Mouse (Mus musculus) megakaryocyte, adult 5-6 weeks (primary cell): ENCODE results near the gene Tmem158. TPM values are rescaled to one million over a fixed set of nuclear protein-coding genes. Genes with fewer than 3 reads are reported as not detected.
A peak's percentile ranks its signal among the peaks of the same experiment; 100 is the strongest.

ENCODE experiments used
- ATAC-seq: 2 replicates; pipeline ENCODE4 v1.8.0; 2016; ENCODE audit warnings: mild to moderate bottlenecking, inconsistent platforms; ENCODE audit not compliant: poor library complexity, severe bottlenecking
- total RNA-seq, 2 experiments: library from RNA; stranded (forward) in 1 of 2; stranded (reverse) in 1 of 2; fragments of 153-499, 151-499 nt in 1 of 2; fragments of 221-1000, 200-1000 nt in 1 of 2; gene quantifications; 2 replicates each; pipeline versions ENCODE4 v1.2.3 to v1.2.4; 2015 to 2017

Tmem158 gene
- 0.22 TPM in 1 of 2 replicates, not detected in the other for total RNA-seq (2015)
- not detected in 2 replicates for total RNA-seq (2017)

DNA sequence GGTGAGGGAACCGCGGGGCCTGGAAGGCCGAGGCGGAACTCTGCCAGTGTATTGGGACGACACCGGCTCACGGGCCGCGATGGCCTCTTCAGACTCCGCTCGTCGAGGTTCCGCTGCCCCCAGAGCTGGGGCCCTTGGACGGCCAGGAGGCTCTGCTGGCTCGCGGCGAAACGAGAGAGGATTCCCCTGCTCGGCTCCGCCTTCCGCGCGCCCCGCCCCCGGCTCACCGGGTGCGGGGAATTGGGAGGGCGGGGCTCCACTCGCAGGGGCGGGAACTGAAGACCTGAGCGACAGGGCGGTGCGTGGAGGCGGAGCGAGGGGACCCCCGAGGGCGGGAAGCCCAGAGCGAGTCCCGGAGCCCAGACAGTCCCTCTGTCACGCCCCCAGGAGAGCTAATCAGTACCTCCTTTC, at the start of gene Tmem158:
Gene Tmem158, minus strand, starts transcription at position 154 of the 411 bp plus-strand sequence.
- ATAC-seq: peak; percentile 85

DNA sequence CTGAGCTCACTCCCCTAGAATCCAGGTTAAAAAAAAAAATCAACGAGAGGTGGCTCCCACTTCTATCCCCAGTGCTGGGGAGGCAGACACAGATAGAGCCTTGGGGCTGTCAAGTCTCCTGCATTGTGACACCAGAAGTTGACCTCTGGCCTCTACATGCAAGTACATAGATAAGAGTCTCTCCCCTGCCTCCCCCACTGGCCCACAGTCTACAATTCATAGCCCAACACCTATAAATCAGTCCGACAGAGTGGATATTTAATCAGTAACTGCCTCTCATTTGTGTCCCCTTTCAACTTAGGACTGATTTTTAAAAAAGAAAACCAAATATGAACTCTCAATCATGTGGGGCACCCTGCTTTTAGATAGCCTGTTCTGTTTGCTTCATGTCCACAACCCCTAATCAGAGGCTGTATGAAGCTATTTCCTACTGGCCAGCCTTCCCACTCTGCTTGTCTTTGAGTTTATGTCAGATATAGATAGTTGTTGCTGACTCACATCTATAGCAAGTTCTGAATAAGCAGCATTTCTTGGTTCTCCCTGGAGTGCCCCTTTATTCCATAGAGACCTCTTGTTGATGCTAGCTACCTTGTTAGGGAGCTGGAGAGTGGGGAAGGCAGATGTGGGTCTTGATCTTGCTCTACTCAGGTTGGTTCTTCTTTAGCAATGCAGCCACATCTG, 49.3 kb upstream of the Tmem158 start:
- ATAC-seq: no peak

DNA sequence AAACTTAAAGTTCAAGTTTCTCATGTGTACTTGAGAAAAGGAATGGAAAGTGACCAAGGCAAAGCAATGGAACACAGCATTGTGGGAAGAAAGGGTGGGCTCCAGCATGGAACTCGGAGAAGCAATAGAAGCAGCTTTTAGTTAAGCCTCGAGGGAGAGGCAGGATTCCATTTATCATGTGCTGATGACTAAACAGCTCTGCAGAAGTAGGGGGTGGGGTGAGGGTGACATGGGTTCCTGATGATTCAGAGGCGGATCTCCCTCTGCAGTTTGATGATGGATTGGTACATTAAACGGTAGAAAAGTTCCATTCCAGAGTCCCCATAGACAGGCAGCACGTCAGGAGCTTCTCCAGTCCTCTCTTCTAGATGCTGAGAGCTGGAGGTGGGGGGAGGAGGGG, 48.5 kb upstream of the Tmem158 start:
- no peak for ATAC-seq

DNA sequence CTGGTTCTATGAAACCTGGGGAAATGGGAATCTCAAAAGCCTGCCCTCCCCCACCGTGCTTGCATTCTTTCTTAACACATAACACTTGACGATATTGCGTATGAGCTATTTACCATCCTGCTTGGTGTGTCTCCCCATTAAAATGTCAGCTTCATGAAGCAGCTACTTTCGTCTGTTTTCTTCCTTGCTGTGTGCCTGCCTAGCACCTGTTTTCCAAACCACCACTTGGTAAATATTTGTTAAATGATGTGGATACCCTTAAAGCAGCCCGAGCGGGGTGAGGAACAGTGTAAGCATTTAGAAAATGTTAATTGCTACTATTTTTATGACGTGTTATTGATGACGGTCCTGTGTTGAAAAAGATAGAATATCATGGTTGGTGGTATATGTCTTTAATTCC, 44.4 kb upstream of the Tmem158 start:
- no peak for ATAC-seq

DNA sequence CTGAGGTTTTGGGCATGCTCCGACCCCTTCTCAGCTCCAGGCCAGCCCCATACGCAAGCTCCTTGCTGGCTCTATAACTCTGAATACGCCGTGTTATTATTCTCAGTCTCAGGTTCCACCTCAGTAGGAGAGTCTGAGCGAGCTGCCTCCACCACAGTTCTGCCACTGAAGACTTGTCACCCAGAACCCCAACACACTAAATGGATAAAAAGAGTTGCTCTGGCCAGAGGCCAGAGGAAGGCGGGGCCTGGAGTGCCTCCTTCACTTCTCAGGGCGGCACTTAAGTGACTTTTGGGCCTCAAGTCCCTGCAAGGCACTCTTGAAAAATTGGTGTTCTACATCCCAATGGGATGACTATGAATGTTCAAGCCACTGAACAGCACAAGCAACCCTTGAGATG, 43.4 kb upstream of the Tmem158 start:
- ATAC-seq: no peak

DNA sequence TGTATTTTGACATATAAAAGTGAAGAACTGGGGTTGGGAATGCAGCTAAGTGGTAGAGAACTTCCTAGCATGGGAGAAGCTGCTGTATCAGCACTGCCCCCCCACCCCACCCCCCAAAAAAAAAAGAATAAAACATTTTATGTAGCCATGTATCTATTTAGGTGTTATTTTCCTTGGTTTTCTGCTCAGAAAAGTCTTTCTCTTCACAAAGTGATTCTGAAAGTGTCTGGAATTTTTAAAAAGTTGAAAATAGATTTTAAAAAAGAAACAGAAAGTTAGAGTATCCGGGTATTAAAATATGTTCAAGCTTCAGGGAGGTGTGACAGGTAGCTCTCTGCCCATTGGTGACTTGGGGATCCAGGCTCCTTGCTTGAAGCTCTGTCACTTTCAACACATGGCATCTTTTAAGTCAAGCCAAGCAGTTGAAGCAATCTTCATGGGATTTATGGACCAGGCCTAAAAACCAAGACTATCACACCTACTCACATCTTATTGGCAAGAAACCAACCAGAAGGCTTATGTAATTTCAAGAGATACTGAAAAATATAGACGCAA, 42.3 kb upstream of the Tmem158 start:
- no peak for ATAC-seq

DNA sequence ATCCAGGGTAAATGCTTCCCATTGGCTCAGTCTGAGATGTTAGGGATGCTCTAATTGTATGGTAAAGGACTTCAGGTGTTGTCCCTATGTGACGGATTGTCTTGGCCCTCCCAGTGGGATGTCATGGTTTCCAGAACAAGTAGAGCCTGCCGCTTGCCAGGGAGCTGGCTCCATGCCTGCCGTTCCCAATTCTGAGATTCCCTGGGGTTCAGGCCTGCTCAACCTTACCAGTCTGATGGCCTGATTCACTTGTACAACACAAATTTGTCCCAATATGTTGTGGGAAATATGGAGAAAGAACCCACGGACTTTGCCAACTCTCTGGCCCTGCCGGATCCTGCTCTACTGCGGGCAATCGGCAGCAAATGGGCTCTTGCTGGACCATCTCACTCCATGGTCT, 37.3 kb upstream of the Tmem158 start:
- no peak for ATAC-seq

DNA sequence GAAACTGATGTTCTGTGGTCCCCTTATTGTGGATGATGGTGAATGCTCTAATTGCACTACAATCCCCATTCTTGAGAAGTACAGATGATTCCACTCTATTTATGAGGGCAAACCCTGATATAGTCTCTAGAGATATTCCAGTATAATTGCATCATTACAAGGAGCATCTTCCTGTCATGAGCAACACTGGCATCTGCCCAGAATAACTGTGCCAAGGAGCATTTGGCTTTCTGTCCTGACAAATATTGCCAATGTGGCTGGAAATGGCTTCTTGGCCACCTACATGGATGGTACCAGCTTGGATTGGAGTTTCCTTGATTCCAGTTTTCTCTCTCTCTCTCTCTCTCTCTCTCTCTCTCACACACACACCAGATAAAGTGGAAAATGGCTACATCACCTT, 35.7 kb upstream of the Tmem158 start:
- ATAC-seq: no peak

DNA sequence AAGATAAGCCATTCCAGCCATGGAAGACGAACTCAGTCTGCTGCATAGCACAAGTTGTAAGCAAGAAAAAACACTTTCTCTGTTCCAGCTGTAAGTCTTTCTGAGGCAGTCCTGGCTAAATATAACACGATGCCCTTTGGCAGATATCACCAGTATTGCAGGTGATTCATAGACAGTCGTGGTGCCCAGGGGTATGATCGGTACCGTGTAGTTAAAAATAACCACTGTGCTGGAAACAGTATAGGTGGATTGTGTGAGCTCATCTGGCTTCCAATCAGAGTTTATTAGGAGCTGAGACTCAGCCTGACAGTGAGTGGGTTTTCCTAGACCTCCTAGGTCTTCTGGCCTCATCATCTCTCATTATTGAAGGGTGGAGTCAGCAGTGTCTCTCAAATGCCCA, 34.0 kb upstream of the Tmem158 start:
- no peak for ATAC-seq

DNA sequence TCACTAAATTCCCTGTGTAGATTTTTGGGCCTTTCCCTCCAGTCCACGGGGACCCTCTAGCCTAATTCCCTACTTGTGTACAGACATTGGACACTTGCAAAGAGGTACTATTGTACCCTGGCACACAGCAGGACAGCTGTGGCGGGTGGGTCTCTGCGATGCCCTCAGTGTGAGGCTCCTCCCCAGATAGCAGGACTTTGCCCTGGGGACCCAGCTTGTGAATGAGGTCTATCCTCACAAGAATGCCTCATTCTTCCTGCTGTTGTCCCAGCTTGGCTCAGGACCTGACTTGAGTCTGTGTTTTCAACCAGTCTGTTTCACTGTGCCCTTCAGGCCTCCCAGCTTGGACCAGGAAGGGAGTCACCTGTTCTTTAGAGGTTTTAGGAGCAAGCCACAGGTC, 27.8 kb upstream of the Tmem158 start:
- no peak for ATAC-seq

DNA sequence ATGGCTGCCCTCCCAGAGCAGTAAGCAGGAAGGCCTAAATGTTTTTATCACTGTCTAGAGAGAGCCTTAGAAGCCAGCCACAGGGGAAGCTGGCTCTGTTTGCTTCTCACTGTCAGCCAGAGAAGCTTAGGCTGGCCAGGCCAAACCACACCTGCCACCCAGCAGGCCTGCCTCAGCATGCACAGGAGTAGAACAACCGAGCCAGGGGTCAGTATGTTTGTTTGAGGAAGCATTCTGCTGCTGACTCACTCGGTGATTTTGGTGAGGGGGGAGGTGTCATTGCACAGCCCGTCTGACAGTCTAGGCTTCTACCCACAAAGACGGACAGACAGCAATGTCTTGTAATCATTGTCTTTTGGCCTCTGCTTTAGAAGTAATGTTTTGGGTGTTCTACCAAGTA, 25.1 kb upstream of the Tmem158 start:
- ATAC-seq: peak; percentile 67

DNA sequence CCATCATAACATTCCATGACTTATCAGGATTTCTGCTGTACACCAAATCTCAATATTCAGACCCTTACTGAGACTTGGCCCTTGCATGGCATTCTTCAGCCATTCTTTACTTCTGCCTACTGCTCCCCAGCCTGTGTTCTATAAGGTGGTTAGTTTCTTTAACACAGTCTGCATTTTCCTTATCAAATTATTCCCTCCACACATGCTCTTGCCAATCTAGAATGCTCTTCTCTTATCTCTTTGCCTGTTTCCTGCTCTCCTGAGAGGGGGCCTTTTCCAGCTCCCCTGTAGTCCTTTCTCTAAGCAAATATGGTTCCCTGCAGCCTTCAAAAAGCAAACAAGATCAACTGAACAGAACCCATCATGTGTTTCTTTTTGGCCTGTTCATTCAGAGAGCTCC, 20.2 kb upstream of the Tmem158 start:
- ATAC-seq: no peak

DNA sequence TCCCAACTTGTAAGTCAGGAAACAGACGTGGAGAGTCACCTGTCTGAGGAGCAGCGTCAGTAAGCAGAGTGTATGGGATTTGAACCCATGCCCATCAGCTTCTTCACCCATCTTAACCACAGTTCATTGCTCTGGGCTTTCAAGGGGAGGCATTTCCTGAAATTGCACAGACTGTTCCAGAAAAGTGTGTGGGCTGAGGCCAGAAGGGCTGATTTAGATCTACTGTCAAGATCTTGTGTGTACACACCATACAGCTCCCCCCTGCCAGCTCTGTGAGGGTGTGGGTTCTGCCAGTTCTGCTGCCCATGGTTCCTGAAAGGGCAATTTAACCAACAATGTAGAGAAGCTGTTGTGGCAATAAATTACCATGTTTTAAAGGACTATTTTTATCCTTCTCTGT, 17.4 kb upstream of the Tmem158 start:
- no peak for ATAC-seq

DNA sequence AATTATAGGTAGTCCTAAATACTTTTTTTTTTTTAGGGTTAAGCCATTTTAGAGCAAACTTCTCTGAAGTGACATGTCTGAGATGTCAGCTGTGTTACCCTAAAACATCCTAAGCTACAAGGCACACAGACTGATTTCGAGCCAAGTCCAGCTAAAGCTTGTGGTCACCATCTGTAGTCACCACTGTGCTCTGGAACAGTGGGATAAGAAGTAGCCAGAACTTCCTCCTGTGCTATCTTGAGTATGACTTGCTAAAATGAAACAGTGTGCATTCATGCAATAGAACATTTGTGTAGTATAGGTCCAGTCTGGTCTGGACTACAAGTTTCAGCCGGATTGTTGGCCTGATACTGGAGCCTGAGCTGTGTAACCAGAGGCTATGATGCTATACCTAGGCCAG, 14.8 kb upstream of the Tmem158 start:
- peak; percentile 33; the same call in 1 of the 2 replicates for ATAC-seq

DNA sequence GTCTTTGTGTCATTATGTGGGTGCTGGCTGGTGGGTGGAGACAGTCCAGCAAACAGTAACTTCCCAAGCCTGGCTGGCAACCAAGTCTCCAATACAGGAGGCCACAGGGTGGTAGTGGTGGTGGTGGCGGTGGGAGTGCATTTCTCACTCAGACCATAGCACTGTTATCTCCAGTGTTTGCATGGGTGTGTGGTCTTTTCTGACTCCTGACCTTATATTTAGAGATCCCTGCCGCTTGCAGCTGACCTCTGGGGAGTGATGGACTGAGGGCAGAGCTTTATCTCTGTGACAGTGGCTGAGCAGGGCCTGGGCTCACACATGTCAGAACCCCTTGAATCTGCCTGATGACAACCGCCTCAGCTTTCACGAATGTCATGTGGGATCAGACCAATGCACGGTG, 14.1 kb upstream of the Tmem158 start:
- ATAC-seq: no peak

DNA sequence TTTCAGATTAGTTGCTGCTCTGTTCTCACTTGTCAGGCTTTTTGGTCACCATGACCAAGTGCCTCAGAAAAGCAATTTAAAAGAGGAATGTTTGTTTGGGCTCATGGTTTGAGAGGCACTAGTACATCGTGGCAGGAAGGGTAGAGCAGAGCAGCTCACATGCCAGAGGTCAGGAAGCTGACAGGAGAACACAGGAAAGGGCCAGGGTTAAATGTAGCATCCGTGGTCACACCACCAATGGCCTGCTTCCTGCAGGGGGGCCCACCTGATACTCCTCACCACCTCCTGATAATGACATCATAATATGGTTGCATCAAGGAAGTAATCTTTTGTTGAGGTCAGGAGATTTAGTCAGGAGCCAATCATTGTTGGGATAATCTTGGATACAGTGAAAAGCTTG, 13.3 kb upstream of the Tmem158 start:
- ATAC-seq: no peak

DNA sequence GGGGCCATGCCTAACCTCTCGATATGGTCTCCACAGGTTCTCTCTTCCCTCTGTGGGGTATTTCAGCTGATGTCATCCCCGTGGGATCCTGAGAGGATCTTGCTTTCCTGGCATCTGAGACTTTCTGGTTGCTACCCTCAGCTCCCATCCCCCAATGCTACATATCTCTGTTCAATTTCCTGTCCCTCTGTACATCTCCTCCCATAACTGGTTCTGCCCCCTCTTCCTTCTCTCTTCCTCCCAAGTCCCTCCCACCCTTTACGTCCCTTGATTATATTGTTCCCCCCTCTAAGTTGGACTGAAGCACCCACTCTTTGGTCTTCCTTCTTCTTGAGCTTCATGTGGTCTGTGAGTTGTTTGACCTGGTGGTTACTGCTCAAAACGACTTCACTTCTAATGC, 11.0 kb upstream of the Tmem158 start:
- ATAC-seq: no peak

DNA sequence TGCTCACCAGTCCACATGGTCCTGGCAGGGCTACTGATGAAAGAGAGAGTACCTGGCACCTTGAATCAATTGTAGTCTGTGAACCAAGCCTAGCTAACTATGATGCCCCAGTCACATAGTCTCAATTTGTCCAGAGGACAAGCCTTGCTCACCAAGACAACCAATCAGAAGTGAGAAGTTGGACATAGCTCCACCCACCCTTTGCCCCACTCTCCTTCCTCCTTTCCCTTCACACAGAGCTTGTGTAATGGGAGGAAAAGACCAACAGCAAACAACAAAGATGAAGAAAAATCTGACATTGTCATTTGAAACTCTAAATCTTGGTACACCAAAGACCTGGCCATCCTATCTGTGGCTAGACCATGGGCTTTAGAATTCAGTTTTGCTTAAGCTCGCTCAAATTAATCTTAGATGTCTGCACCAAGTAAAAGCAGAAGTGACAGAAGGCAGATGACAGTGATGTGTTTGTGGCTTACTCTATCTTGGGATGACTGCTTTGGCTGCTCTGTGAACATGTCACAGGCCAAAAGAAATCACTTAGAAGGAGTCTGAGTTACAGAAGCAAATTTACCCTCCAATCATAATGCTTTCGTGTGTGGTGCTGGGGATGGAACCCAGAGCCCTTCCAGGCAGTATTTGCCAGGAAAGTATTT, 9.5 kb upstream of the Tmem158 start:
- peak; percentile 97 for ATAC-seq

DNA sequence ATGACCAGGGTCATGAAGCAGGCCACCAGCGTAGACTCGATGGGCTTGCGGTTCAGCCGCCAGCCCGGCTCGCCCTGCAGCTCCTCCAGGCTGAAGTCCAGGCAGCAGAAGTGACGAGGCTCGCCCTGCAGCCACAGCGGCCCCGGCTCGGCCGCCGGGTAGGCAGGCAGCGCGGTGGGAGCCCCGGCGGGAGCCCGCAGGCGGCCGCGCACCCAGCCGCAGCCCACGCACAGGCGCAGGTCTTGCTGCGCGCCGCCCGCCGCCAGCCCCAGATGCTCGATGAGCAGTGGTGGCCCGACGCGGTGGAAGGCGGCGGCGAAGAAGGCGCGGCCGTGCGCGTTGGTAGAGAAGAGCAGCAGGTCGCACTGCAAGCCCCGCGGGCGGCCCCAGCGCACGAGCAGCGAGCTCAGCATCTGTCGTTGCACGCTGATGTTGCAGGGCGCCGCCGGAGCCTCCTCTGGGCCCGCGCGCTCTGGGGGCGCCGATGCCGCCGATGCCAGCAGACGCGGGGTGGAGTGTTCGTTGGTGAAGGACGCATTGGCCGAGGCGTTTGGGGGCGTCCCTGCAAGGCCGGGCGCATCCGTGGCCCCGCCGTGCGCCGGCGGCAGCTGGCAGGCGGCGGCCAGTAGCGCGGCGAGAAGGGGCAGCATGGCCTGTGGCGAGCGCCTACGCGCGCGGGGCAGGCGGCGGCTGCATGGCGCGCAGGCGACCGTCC, 511 bp downstream of the Tmem158 start:
- no peak; the same call in 1 of the 2 replicates for ATAC-seq

DNA sequence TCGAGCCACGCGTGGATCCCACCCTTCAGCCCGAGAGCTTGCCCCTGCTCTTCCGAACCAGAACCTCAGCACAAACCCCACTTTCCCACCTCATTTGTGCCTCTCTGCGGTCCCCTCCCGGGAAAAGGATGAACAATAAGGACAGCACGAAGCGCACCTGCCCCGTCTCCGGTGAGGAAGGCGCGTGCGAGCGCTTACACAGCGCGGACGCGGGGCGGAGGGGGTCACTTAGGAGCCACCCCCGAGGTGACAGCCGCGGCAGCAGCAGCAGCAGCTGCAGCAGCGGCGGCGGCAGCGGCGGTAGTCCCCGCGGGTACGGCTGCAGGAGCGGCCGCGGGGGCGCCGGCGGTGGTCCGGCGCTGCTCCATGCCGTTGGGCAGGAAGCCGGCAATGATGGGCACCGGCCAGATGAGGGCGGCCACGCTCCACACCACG, 1.1 kb downstream of the Tmem158 start:
- ATAC-seq: peak; percentile 87

DNA sequence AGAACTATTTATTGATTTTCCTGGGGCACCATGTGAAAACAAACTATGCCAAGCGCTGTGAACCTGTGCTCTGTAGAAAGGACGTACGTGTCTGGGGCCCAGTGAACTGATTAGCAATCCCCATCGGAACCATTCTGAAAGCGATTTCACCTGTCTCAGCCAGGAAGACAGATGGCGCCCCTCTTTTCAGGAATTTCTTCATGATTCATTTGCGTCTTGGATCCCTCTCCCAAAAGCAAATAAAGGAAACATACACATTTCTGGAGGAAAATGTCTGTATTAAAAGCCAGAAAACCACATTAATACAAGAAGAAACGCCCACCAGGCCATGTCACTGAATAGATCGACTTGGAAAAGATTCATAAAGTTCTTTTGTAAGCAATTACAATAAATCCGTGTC, 1.8 kb downstream of the Tmem158 start:
- ATAC-seq: no peak

DNA sequence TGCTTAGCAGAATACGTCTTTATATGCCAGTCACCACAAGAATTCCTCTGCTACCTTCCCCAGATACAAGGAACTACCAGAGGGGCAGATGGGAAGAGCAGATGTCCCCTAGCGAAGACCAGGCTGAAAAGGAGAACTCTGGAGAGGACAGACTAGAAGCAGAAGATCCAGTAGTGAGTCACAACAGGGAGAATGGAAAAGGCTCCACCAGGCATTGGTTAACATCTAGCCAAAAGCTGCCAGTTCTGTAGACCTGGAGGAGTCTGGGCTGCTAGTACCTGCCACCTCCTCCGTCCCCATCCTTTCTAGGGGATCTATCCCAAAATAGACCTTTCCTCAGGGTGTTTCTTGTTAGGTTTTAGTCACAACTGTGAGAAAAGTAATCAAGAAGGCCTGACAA, 4.8 kb downstream of the Tmem158 start:
- ATAC-seq: no peak
